Mouse (Mus musculus) CH12.LX (cell line): ENCODE measurements around the gene Tmem115.

Source experiments
- CTCF ChIP-seq, 2 experiments: IDR thresholded peaks in 1 of 2; conservative IDR thresholded peaks in 1 of 2; 2 replicates each; pipeline ENCODE4 v1.5.1; 2011 to 2012; ENCODE audit warnings: low read depth in 2 of 2, low read length in 2 of 2, improper control_type of control experiment in 1 of 2, inconsistent platforms in 1 of 2, mild to moderate bottlenecking in 1 of 2, moderate library complexity in 1 of 2
- E2F4 ChIP-seq: IDR thresholded peaks from 2 replicates; pipeline ENCODE4 v1.6.1; 2011; ENCODE audit warnings: low read depth, low read length, improper control_type of control experiment; ENCODE audit not compliant: insufficient replicate concordance
- HCFC1 ChIP-seq: IDR thresholded peaks from 2 replicates; pipeline ENCODE4 v1.6.1; 2012; ENCODE audit warnings: low read depth, mild to moderate bottlenecking, inconsistent platforms, low read length, improper control_type of control experiment
- MAZ ChIP-seq: IDR thresholded peaks from 2 replicates; pipeline ENCODE4 v1.6.1; 2012; ENCODE audit warnings: low read depth, mild to moderate bottlenecking, inconsistent platforms, low read length, improper control_type of control experiment, moderate library complexity
- NELFE ChIP-seq: IDR thresholded peaks from 2 replicates; pipeline ENCODE4 v1.6.1; 2011; ENCODE audit warnings: low read depth, low read length, improper control_type of control experiment
- POLR2A ChIP-seq: IDR thresholded peaks from 2 replicates; pipeline ENCODE4 v1.6.1; 2011; ENCODE audit warnings: low read depth, mild to moderate bottlenecking, improper control_type of control experiment, low read length
- RCOR1 ChIP-seq: conservative IDR thresholded peaks from 2 replicates; pipeline ENCODE4 v1.6.1; 2012; ENCODE audit warnings: low read depth, mild to moderate bottlenecking, inconsistent platforms, low read length, improper control_type of control experiment
- TCF12 ChIP-seq: IDR thresholded peaks from 2 replicates; pipeline ENCODE4 v1.6.1; 2014; ENCODE audit warnings: low read depth, mild to moderate bottlenecking, inconsistent platforms, low read length, improper control_type of control experiment
- ZC3H11A ChIP-seq: IDR thresholded peaks from 2 replicates; pipeline ENCODE4 v1.6.1; 2012; ENCODE audit warnings: low read depth, mild to moderate bottlenecking, inconsistent platforms, low read length, improper control_type of control experiment

GRCm38 (mm10) chr9:107570016-107570415 is 36.3 kb downstream of the Tmem115 start:
- TF ChIP-seq CTCF (conservative IDR thresholded peaks at IDR 0.05 in 1 of 2, IDR thresholded peaks at IDR 0.05 in 1 of 2; ENCODE audit: low read depth in 2 of 2, low read length in 2 of 2) (no peak), E2F4 (no peak), NELFE (no peak), POLR2A (no peak), MAZ (no peak), TCF12 (no peak), RCOR1 (no peak), ZC3H11A (no peak), HCFC1 (no peak)
